Mouse (Mus musculus): ENCODE measurements around the gene Basp1.

DNA sequence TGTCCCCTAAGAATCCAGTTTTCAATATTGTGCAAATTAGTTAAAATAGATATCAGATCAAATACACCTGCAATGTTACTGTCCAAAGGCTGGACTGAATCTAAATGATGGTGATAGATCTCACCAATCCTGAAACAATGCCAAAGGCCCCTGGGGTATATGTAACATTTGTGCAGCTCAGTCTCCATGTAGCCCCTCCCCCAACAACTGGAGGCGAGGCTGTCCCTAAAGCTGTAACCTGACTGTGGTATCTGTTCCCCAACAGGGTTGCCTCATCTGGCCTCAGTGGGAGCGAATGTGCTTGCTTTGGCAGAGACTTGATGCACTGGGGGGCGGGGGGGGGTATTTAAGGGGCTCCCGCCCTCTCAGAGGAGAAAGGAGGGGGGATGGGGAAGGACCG is 52.7 kb downstream of the Basp1 start:
- no peak for TF ChIP-seq GATA1 (IDR thresholded peaks at IDR 0.05; ENCODE audit: borderline replicate concordance, low read length)
- TF ChIP-seq FLI1 (IDR thresholded peaks at IDR 0.05; ENCODE audit: low read length) = no peak
